In the genomic region with DNA sequence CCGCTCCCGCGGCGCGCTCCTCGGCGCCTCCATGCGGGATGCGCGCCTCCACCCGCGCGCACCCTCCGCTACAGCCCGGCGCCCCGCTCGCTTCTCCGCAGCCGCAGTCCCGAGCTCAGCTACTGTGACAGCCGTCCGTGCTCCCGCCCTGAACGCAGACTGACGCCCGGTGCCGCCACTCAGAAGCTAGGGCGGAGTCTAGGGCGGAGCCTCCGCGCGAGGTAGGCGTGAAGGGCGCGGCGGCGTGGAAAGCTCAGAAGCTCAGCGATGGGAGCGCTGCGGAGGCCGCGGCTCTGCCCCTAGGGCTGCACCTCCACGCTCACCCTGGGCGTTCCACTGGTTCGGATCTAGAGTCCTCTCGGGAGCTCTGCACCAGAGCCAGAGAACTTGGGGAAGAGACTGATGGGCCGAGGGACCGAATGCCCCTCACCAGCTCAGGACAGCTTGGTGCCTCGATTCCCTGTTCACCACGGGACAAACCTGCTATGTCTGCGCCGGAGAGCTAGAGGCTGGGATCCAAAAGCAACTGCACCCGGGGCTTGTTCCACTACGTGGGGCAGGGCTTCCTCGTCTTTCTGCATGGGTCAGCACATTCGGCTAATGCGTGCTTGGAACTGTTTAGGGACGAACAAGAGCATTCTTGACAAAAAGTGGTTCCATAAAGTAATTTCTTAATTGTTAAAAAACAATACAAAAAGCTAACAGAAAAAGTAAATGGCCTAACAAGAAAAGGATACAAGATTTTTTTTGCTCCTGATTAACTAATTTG, we compare ENCODE assay signal across 8 mouse cellular contexts. TPM values are rescaled to one million over a fixed set of nuclear protein-coding genes. Genes with fewer than 3 reads are reported as not detected.
DNase-seq lines count a peak whose midpoint lies in the region; ATAC-seq lines count a peak whose summit lies in the region.

Gene Otulinl, minus strand, starts transcription at position 161 of the 769 bp plus-strand sequence.

- ATAC-seq in intestine, embryonic 14.5 days (replicated peaks; ENCODE audit: low FRiP score, low TSS enrichment, low read depth): peak; percentile 99
- peak; percentile 98 for ATAC-seq in megakaryocyte progenitor cell, adult 5-6 weeks (replicated peaks; ENCODE audit: poor library complexity)

- peak within 1 kb of the TSS; percentile 58 for H3K9ac ChIP-seq in intestine, embryonic 14.5 days (ENCODE audit: low read length)

- intact Hi-C loops in left cerebral cortex, postnatal 10 days (cut with DNase I): no loop called here

- no peaks in the 10 kb centered on the region for H3K36me3 ChIP-seq in intestine, embryonic 14.5 days (ENCODE audit: control insufficient read depth, insufficient read depth, low read length)

- DNase-seq in adrenal gland, adult 2 months: peak; percentile 97
- DNase-seq in embryo, embryonic 11 days: peak; percentile 97
- DNase-seq in gastrocnemius, postnatal 25 days: peak; percentile 94
- peak; percentile 97 for DNase-seq in intestine, embryonic 14.5 days (ENCODE audit: low spot score)
- peak; percentile 93 to 96 for DNase-seq in left cerebral cortex, postnatal 10 days (ENCODE audit: extremely low spot score in 1 of 2, low spot score in 2 of 2)
- DNase-seq in right cerebral cortex, postnatal 10 days (ENCODE audit: low spot score in 2 of 2): peak; percentile 97
- peak; percentile 93 for DNase-seq in urinary bladder, postnatal 14 days (ENCODE audit: low spot score)

- no peaks in the 10 kb centered on the region for H3K9me3 ChIP-seq in intestine, embryonic 14.5 days (ENCODE audit: control insufficient read depth, low read length)

- no peaks in the 10 kb centered on the region for H3K27me3 ChIP-seq in intestine, embryonic 14.5 days (replicated peaks; ENCODE audit: control insufficient read depth, insufficient read depth, low read length)

- H3K4me3 ChIP-seq in intestine, embryonic 14.5 days (ENCODE audit: low read depth, low read length): peak within 1 kb of the TSS; percentile 65

- peak within 1 kb of the TSS; percentile 40; the same call in 1 of the 2 replicates for H3K27ac ChIP-seq in intestine, embryonic 14.5 days (ENCODE audit: low read depth)

- WGBS in intestine, embryonic 14.5 days: 2% methylated on average over 59 of the region's 59 CpGs

- peaks cover 9% of the 10 kb centered on the region; the same call in 1 of the 2 replicates for H3K4me1 ChIP-seq in intestine, embryonic 14.5 days (replicated peaks; ENCODE audit: control insufficient read depth, insufficient read depth, low read length)

- peak within 1 kb of the TSS; percentile 91 for H3K4me2 ChIP-seq in intestine, embryonic 14.5 days (ENCODE audit: low read length)

RNA-seq across cellular contexts. Expression of gene Otulinl, which starts in this region (rescaled TPM):
- total RNA-seq in adrenal gland, adult 2 months (2021): 1 to 10 TPM; 4.4 to 5.0 TPM
- polyA plus RNA-seq in adrenal gland, adult 2 months (2012; rRNA removed): 1.2 and 1.5 TPM in 2 replicates
- 1 to 10 TPM in 1 of 2 experiments, under 1 TPM in 1; 0.35 to 1.3 TPM for total RNA-seq in gastrocnemius, postnatal 25 days (2021)
- polyA plus RNA-seq in intestine, embryonic 14.5 days (2014; fragmentation: Nextera tagmentation; extraction: Ambion mirVana): 7.4 and 10.4 TPM in 2 replicates
- 10 to 100 TPM; 26.2 to 26.5 TPM for total RNA-seq in left cerebral cortex, postnatal 10 days (2021)
- 69.7 and 87.3 TPM in 2 replicates for total RNA-seq in megakaryocyte progenitor cell, adult 5-6 weeks (2015)
- total RNA-seq in megakaryocyte progenitor cell, adult 5-6 weeks (2017): 30.3 and 37.4 TPM in 2 replicates

Comparison
In these comparisons a context has a peak if more than half of its experiments do, and no peak if none do; other contexts are left out.
1. Peak in every context shown above with its lines: DNase-seq, ATAC-seq, H3K4me3 ChIP-seq and H3K27ac ChIP-seq.
2. RNA of gene Otulinl (total RNA-seq): 30.3 to 87.3 TPM in megakaryocyte progenitor cell, adult 5-6 weeks and 26.2 to 26.5 TPM in left cerebral cortex, postnatal 10 days; 4.4 to 5.0 TPM in adrenal gland, adult 2 months and 0.35 to 1.3 TPM in gastrocnemius, postnatal 25 days; every median in the first group is over 4 times any median in the second.